Mouse (Mus musculus): ENCODE measurements around the gene Arhgef15.
"Not testable (repeated sequence)": the region's sequence is repeated elsewhere in the genome, so short reads cannot be mapped to it uniquely, and the experiment has no call there.

Gene Arhgef15

DNA sequence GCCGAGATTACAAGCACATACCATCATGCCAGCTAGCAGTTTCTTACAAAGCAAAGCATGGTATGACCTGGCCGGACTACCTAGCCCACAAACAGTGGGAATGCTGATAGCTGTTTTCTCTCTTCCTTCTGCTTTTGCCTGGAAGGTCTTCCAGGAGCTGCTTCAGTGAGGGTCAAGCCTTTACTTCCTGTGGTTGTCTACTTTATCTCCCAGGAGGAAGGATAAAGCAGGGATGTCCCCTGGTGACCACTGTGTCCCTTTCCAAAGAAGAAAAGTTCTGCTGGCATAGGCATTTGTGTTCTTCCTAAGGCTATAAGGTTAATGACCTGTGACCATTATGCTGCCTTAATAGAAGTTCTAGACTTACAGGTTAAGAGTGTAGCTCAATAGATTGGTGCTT is 6.1 kb upstream of the Arhgef15 start:
- no peak for DNase-seq

DNA sequence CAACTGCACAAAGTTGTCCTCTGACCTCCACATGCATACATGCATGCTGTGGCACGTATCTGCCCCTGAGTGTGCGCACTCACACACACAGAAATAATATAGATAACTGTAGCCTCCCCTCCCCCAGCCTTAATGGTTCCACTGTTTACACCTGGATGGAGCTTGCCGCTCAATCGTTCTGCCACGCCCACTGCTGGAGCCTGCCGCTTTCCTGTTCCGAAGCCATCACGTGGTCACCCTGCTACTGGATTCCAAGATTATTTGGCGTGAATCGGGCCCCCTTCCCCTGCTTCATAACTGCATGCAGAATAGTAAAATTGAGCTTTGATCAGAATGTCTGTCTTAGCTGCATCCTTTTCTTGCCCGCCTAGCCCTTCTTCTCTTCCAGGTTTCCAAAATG is 4.9 kb upstream of the Arhgef15 start:
- DNase-seq: not testable (repeated sequence)

DNA sequence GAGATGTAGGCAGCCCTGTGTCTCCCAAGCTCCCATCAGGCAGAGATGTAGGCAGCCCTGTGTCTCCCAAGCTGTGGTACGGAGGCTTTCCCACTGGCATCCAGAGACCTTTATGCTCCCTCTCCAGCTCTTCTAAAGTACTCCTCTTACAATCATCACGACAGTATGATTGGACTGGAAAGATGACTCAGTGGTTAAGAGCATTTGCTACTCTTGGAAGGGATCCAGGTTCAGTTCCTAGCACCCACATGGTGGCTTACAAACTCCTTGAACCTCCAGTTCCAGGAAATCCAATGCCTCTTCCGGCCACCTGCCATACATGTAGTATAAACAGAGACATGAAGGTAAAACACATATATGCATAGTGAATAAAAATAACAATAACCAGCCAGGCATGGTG is 4.3 kb upstream of the Arhgef15 start:
- no peak for DNase-seq

DNA sequence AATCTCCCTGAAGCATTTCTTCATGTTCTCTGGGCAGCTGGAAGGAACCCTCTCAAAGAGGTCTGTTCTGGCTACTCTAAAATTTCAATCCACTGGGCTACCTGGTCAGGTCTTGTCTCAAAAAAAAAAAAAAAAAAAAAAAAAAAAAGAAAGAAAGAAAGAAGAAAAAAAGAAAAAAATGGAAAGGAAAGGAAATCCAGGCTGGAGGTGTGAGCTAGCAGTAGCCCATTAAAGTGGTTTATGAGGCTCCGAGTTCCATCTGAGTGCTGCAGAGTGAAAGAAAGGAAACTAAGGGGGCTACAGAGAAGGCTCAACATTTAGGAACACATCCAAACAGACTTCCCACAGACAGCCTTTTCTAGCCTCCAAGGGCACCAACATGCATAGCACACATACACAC is 691 bp upstream of the Arhgef15 start:
- DNase-seq: no peak

DNA sequence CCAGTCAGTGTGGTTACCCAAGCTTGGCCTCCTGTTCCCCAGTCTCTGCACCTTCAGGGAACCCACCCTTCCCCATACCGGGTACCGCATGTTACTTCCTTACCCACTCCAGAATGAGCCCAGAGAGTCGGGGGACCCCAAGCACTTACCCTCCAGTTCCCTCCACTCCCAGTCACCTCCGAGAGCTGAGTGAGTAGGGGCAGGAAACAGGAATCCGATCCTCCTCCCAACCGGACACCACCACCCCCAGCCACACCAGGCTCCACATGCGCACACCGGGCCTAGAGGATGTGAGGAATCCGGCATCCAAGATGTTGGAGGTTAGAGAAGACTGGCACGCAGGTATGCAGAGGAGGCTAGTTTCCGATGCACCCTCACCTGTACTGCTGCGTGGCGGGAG is 583 bp downstream of the Arhgef15 start:
- DNase-seq: no peak

DNA sequence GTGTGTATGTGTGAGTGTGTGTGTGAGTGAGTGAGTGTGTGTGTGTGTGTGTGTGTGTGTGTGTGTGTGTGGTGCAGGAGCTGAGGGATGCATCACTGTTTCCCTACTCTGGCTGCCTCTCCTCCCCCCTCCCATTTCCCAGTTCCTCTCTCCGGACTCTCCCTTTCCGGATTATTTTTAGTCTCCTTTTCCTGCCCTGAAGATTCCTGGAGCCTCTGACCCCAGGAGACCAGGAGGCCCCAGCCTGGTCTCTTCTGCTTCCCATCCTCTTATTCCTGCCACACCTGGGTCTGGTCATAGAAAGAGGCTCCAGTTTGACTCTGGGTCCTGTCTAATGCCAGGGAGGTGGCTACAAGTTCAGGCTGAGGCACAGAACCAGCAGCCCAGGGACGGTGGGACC is 1.2 kb downstream of the Arhgef15 start:
- no peak for DNase-seq

DNA sequence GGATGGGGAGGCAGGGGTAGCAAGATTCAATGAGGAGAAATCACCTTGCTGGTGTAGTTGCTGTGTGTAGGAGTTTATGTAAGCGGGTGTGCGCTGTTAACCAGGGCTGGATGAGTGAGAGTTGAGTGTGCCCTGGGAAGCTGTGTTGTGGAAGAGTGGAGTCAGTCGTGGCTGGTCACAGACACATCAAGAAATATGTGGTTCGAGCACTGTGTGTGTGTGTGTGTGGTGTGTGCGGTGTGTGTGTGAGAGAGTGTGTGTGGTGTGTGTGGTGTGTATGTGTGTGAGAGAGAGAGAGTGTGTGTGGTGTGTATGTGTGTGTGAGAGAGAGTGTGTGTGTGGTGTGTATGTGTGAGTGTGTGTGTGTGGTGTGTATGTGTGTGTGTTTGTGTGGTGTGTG is 1.8 kb downstream of the Arhgef15 start:
- no peak for DNase-seq

DNA sequence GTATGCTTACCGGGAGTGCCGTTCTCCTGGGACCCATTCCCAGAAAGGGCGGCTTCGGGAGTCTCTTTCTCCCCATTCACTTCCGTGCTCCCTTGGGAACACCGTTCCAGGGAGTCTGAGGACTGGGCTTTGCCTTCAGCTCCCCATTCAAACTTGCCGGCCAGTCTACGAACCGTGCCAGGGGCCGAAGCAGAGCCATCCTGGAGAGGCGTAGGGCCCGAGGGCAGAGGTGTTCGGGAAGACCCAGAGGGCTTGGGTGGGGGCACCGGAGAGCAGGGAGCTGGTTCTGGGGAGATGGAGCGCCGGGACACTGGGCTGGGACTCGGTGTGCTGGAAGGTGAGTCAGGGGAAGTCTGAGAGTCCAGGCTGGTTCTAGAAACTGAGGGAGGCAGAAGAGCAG is 2.9 kb downstream of the Arhgef15 start:
- no peak for DNase-seq

DNA sequence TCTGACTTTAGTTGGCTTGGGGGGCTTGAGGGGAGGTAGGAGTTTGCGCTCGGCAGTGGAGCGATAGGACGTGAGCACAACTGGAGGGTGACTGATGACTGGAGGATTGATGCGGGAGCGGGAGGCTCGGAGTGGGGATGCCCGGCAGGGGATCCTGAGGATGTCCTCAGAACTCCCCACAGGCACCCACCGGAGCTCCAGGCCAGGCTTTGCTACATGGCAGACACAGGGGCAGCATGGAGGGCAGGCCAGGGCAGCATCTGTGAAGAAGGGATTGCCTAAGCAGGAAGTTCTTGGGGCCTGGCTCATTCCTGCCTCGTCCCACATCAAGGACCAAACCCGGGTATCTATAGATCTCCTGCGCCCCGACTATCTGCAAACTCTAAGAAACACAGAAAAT is 3.4 kb downstream of the Arhgef15 start:
- DNase-seq: no peak

DNA sequence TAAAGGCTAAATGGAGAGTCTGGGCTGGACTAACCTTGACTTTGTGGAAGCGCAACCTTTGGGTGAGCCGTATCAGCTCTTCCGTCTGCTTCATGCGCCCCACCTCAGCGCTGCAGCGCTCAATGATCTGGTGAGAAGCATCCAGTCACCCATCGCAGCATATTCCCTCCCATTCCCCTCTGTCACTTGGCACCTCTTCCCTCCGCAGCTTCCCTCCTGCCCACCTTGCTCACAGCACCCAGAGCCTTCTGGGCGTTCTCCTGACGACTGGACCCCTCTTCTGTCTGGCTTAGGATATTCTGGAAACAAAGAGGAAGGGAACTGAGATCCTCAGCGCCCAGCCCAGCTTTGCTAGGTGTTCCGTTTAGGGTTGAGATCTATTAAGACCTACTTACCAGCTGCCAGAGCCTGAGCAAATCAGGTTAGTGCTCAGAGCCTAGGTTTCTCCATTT is 9.7 kb downstream of the Arhgef15 start:
- no peak for DNase-seq

DNA sequence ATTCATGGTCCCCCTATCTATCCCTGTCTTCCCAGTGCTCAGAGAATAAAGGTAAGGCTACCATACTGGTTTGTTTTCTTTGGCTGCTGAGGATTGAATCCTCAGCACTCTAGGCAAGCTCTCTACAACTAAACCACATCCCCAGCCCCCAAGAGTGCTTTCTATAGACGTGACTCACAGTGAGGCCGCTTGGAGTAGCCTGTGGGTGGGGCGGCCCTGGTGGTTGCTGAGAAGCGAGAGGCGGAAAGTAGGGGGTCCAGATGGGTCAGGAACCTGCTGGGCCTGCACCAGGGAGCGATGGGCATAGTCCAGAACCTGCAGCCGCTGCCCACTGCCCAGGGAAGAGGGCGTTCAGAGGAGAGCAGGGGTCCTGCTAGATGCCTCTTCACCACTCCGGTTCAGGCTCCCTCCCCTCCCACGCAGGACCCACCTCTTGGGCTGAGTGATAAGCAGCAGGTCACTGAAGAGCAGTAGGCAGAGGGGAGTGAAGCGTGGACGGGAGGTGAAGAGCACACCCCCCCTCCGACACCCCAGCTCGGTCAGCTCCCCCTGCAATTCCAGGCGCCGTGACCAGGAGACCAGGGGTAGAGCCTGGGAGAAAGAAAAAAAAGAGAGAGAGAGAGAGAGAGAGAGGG is 10.4 kb downstream of the Arhgef15 start:
- no peak for DNase-seq

DNA sequence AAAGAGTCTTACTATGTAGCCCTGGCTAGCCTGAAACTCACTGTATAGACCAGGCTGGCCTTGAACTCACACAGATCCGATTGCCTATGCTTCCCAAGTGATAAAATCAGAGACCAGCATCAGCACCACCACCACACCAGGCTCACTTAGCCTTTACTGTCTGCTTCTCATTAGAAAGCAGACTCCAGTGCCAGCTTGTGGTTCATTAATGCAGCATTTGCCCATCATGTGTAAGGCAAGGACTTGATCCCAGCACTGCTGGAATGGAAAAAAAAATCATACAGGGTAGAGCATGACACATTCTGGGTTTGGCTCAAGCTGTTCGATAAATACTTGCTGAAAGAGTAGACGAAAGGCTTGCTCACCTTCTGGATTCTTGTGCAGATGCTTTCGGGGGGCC is 11.3 kb downstream of the Arhgef15 start:
- DNase-seq: no peak

DNA sequence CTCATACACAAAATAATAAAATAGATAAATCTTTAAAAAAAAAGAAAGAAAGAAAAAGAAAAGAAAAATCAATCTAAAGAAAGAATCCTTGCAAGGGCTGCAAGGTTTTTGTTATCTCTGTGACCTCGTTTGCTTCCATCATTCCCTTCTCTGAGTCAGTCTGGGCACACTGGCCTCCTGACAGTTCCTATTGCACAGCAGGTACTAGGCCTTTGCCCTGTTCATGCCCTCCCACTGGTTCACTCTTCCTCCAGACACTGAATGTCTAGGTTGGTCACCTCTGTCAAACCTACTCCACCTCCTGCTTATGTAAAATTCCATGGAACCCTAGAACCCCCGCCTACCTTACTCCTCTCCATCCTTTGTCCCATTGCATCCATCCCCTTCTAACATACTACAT is 12.0 kb downstream of the Arhgef15 start:
- DNase-seq: no peak

DNA sequence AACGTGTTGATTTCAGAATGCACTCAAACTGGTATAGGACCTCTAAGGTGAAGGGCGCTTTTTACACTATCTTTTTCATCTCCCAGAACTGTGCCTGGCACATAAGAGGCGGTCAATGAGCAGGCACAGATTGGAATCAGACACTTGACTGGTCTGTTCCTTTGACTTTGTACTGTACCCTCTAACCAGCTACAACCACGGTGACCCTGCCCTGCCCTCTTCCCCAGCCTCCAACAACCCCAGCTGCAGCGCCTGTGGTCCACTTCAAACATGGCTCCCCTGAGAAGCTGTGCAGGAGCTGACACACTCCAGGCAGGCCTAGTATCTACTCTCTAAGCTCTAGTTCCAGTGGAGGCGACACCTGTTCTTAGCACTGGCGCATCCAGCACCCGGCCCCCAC is 14.5 kb downstream of the Arhgef15 start:
- no peak for DNase-seq

DNA sequence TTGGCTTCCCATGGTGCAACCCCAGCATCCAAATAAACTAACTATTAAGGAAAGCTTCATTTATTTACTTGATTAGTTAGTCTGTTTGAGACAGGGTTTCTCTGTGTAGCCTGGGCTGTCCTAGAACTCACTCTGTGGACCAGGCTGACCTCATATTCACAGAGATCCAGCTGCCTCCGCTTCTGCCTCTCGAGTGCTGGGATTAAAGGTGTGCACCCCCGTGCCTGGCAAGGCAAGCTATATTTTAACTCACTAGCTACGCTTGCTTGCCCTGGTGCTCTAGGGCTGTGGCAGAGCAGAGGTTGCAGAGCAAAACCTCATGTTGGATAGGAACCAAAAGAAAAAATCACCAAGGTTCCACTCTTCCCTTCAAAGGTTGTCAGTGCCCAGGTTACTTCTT is 16.8 kb downstream of the Arhgef15 start:
- no peak for DNase-seq

DNA sequence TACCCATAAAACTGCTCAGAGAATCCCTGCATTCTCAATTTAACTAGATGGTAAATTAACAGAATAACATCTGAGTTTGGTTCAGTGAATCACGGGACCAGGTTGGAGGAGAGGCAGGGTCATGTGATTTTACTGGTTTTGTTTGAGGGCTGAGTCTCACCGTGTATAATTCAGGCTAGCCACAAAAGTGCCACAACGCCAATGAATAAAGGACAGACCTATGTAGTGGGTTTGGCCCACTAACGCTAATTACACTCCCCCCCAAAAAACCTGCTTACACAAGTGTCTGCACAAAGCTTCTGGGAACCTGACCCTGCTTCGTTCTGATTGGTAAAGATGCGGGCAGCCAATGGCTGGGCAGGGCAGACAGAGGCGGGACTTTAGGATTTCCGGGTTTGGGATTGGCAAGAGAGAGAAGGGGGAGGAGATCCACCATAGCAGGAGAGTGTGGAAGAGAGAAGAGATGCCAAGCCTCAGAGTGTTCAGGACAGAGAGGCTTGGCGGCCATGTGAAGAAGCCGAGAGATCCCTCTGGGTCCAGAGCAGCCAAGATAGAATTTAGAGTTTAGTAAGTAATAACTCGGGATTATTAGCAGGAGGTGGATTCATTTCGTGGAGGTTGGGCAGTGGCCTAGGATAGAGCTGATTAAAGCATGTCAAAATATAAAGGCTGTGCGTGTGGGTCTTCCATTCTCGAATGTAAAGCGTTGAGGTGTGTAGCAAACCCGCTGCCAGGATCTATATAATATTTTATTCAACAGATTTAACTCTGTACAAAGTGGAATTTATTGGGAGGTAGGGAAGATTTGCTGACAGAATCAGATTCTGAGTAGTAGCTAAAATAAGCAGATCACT is 17.6 kb downstream of the Arhgef15 start:
- peak; percentile 87 for DNase-seq

DNA sequence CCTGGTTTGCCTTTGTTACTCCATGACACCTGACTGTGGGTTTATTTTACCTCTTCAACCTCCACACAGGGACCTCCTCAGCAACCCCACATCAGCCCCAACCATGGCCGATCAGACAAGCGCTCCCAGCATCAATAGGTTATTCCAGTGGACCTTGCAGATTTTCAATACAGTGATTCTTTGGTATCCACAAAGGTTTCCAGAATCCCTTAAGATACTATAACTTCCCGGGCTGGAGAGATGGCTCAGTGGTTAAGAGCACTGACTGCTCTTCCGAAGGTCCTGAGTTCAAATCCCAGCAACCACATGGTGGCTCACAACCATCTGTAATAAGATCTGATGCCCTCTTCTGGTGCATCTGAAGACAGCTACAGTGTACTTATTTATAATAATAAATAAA is 20.3 kb downstream of the Arhgef15 start:
- DNase-seq: not testable (repeated sequence)

DNA sequence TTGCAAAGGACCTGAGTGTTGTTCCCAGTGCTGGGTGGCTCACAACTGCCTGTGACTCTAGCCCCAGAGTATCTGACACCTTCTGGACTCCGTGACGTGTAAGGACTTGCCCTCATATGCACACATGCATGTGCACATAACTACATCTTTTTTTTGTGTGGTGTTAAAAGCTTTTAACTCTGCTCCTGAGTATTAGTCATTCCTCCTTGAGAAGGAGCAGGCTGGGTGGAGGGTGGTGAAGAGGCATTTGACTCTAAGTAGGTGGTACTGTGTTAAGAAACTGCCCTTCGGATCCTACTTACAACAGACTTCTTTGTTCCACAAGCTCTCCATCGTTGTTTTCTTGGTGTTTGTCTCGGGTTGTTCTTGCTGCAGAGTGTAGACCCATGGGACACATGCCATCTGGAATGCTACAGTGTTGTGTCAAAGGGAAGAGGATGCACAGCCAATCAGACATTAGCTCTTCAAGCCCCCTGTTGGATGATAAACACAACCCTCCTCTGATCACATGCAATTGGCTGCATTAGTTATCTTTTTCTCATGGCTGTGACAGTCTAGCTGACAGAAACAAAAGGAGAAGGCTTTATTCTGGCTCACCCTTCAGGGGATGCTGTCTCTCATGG is 23.3 kb downstream of the Arhgef15 start:
- DNase-seq: no peak

DNA sequence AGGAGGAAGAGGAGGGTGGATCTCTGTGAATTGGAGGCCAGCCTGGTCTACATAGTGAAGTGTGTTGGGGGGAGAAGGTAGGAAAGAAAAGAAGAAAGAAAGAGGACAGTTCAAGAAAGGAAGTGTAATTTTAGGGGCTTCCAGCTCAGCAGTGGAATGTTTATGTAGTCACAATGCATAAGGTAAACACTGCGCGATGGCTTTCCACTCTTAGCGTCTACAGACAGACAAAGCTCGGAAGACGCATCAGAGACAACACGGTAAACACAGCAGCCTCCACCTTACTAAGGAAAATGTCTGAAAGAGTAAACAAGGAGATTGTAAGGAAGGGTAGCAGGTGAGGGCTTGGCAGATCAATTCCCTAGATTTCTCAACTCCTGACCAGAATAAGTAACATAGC is 27.3 kb downstream of the Arhgef15 start:
- DNase-seq: no peak

DNA sequence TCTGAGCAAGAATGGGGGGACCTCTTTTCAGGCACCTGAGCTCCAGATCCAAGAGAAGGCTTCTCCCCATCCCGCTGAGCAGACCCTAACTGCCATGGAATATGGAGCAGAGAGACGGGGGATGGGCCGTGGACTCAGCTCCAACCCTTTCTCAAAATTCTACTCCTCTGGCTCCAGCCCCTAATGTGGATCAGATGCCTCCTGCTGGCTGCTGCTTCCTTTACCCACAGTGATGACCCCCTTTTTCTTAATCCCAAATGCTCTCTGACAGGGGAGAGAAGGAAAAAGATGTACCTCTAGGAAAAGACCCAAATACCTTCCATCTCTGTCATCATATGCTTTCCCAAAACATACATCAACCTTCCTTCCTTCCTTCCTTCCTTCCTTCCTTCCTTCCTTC is 30.3 kb downstream of the Arhgef15 start, which contains the start of gene Odf4:
Gene Odf4 (minus strand): TSS at position 101 of the 400 bp plus-strand sequence.
- no peak for DNase-seq

DNA sequence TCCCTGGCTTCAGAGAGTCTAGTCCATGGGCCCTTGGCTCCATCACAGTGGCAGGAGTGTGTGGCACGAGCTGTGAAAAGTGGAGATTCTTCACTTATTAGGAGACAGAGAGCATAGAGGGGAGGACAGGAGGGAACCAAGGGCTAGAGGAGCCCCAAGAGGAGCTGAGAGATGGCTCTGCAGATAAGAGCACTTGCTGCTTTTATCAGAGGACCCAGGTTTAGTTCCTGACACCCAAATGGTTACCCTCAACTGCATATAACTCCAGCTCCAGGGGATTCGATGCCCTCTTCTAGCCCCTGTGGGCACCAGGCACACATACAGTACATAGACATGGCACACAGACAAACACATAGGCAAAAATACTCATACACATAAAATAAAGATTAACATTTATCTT is 32.5 kb downstream of the Arhgef15 start:
- DNase-seq: no peak

DNA sequence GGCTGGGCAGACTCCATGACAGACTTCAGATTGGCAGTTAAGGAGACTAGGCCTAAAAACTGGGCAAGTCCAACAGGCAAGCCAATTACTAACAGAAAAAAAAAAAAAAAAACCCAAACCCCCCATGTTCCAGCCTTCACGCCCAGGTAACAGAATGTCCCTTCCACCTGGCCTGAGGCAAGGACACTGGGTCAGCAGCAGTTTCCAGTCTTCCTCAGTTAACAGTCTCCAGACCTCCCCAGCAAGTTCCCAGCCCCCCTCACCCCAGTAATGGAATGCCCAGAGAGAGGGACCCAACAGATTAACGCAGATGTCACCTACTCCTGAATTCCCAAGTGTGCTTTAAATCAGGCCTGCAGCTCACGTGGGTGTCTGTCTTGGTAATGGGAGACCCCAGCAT is 34.1 kb downstream of the Arhgef15 start:
- no peak for DNase-seq

DNA sequence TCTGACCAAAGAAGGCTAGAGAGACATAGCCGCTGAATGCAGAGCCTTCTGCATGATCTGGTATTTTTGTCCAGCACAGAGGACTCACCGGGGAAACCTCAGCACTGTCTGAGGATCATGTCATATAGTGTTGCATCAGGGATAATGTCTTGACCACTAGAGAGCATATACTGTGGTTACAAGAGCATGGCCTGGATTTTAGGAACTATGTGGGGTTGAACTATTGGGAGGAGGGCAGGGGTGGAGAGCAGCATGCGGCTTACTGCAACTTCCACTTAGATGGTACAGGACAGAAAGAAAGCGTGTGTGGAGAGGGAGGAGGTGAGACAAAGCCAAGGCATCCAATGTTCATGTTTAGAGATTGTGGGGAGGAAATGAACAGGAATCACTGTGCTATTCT is 42.7 kb downstream of the Arhgef15 start:
- DNase-seq: no peak

DNA sequence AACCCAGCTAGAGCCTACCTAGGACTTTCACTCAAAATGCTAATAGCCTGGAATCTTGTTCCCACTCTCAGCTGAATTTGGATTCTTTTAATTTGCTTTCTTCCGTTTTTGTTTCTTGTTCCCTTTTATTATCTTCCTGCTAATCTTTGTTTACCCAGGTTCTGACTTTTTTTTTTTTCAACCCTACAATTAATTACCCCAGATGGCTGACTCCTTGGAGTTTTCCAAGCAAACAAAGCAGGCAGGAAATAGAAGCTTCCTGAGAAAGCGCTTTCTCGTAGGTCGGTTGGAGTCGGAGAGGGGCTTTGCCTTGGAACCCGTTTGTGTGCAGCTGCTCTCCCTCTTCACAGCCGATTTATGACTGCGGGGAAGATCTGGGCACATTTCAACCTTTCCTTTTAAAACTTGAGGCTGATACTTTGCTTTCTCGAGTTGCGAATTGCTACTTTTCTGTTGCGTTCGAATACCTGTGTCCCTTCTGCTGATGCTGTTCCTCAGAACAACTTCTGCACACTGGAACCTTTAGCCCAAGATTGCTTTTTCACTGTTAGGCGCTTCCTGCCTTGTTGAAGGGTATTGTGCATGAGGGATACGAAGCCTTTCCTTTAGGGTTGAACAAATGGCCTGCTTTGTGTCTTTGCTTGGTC is 45.6 kb downstream of the Arhgef15 start:
- no peak for DNase-seq
